Mouse (Mus musculus): ENCODE results near the gene Supt5.

- TF ChIP-seq POLR2A (IDR thresholded peaks at IDR 0.05; ENCODE audit: borderline replicate concordance, extremely low read depth, low read depth, low read length), result no peak
- TF ChIP-seq CTCF (IDR thresholded peaks at IDR 0.05; ENCODE audit: insufficient read depth, low read length), result no peak
Measured at GRCm38 (mm10) chr7:28277237-28277614, 61.3 kb downstream of the Supt5 start.

Data from lung, adult 2 months (tissue).